Mouse (Mus musculus) spleen, postnatal 10 days (tissue): ENCODE measurements around the gene Mapkapk2.
"Not testable (repeated sequence)": the region's sequence is repeated elsewhere in the genome, so short reads cannot be mapped to it uniquely, and the experiment has no call there.

Source experiments
- DNase-seq, 2 experiments: peaks; one replicate each; pipeline ENCODE4 v3.0.0; 2021 to 2022; ENCODE audit warnings: low spot score in 2 of 2

Gene Mapkapk2

DNA sequence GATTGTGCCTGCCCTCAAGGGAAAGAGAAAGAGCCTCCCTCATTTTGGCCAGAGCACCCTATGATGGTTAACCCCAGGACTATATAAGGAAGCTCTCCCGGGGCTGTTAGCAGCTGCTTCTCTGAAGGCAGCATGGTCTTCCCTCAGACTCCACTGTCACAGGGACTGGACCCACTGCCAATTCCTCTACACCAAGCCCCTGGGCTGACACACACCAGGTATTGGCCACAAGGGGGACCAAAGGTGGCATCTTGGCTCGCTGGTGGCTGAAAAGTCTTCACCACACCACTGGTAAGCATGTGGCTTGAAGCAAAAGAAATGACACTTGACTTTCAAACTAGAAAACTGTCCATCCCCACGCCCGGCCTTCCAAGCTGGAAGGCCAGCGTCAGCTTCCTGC lies 47.0 kb downstream of the Mapkapk2 start:
- no peak for DNase-seq

DNA sequence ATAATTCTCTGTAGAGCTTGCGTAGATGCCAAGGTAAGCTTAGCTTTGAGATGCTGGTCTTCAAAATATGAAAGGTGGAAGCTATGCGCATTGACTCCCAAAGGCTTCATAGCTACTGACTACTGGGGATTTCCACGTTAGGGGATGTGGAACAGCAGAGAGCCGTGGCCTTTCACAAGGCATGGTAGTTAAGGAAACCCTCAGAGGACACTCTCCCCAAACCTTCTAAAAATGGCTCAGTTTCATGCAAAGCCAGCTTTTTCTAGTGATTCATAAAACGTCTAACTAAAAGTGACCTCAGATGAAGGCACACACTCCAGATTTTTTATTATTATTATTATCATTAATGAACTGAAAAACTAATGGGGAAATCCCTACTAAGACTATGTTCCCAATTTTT lies 47.6 kb downstream of the Mapkapk2 start:
- no peak for DNase-seq

DNA sequence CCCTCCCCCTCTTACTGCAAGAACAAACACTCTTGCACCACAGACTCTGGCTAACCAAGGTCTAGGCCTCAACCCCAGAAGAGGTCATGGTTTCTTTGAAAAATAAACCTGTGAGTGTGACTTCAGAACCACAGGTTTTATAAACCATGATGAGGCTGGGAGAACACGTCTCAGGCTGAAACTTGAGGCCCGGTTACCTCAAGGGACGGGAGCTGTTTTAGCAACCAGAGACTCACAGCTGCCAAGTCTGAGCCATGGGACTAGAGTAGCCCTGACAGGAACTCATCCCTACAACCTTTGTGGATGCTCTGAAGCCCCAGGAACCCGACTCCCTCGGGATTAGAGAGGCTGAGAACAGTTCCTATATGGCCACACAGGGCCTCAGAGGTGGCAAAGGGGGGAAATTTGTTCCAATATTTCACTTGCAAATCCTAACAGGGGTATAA lies 48.2 kb downstream of the Mapkapk2 start:
- DNase-seq, result no peak

DNA sequence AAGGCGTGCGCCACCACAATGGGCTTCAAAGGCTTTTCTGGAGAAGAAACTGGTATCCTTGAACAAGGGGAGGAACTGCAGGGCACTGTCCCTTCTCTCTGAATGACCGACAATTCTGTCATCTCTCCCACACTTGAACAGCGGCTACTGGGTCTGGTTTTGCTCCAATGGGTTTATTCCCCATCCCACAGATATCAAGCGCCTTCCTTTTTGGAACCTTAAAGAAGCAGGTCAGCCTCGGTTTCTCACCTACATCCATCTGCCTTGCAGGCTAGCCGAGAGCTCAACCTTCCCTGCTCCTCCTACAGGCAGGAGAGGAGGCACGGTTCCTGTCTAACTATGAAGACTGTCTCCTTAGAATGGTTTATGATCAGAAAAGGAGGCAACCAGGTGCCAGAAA lies 48.7 kb downstream of the Mapkapk2 start:
- DNase-seq, result no peak

DNA sequence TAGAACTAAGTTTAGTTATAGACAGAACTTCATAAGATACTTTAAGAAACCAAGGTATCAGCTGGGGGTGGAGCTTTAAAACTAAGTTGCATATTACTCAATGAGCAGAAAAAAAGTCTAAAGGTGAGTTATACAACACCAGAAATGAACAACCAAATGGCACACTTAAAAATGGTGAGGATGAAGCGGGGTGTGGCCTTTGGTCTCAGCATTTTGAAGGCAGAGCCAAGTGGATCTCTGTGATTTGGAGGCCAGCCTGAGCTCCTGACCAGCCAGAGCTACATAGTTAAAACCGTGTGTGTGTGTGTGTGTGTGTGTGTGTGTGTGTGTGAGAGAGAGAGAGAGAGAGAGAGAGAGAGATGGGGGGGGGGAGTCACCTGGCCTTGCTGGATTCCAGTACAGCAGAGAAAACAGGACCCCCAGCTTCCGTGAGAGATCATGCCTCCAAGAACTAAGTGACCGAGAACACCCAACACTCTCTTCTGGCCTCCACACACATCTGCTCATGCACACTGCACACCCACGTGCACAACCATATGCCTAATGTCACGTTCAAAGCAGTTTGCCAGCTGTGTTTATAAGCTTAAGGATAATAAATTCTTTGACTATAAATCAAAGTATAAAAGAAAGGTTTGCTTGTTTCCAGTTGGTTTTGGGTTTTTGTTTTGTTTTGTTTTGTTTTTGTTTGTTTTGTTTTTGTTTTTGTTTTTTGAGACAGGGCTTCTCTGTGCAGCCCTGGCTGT lies 49.3 kb downstream of the Mapkapk2 start:
- no peak for DNase-seq

DNA sequence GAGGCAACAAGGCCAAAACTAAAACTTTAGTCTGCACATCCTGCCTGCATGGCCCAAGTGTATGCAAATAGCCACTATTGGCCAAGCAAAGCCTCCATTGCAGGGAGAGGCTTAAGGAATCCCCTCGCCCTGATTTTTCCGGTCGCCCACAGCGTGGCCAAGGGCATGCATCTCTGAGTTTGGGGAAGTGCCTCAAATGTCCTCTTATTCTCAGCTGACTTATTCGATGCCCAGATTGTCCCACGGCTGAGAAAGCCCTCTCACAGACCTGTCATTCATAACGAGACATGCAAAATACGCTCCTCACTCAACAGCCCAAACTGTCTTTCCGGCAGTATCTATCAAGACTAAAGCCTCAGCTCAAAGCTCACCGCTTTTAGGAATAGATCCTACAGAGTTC lies 51.0 kb downstream of the Mapkapk2 start:
- DNase-seq, result no peak

DNA sequence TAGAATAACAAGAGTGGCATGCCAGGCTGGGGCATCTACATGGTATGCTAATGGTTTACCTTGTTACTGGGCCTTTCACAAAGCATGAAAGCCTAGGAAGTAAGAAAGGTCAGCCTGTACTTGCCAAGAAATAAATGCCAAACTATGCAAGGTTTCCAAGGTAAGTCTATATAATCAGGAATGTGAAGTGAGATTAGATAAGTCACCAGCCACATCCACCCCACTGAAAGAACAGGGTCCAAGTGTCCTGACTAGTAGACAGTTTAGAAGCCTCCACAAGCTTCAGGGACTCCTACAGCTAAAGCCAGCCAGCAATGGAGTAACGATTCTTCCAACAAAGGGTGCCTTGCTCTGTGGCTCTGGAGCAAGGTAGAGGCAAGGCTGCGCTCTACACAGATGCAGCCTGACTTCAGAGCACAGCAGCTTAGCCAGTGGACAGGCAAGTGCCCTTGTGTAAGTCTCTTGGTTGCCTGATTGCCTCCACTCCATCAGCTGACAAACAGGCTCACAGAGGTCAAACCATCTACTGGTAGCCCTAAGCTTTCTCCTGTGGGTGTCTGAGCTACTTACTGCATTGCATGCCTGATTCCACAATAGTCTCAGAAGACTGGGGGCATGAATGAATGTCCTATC lies 51.8 kb downstream of the Mapkapk2 start:
- DNase-seq, result no peak

DNA sequence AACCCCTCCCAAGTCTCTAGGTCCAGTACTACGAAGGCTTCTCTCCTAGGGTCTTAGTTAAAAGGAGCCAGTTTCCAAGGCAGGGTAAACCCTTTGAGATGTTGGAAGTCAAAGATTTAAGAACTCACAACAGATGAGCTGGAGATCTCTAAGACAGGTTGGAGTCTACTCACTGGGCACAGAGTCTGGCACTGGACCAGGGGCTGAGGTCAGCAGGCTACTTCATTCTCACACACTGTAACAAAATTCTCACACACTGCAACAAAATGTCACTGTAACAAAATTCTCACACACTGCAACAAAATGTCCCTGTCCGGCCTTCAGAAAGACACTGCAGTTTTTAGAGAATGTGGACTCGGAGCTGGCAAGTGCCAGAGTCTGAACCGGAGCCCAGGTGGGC lies 54.0 kb downstream of the Mapkapk2 start:
- DNase-seq, result no peak

DNA sequence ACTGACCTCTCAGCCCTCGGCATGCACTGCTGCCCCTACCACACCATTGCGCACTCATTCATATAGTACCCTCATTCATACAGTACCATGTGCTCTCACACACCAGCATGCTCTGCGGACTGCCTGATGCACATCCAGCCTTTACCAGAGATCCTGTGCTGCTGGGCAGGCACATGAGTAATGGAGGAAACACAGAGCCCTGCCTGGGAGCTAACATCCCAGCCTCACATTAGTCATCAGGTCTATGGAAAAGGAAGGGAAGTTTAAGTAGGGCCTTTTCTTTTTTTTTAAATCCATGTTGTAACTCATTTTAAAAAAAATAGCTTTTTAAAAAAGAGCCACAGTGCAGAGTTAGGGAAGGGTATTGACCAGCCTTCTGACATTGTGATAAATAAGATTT lies 54.9 kb downstream of the Mapkapk2 start:
- DNase-seq, result no peak

DNA sequence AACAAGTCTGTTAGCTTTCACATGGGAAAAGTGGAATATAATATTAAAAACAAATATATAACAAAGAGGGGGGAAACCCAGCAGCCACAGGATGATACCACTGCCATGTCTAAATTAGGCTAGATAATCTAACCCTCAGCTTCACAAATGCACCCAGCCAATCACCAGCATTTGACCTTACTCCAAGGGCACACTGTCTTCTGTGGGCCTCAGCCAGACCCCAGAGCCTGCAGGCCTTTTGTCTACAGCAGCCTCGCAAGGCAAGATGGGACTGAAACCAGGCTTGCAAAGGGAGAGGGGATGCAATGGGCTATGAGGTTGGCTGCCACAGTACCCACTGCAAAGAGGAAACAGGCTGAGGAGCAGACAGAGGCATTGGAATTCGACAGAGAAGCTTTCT lies 55.4 kb downstream of the Mapkapk2 start:
- DNase-seq, result no peak

DNA sequence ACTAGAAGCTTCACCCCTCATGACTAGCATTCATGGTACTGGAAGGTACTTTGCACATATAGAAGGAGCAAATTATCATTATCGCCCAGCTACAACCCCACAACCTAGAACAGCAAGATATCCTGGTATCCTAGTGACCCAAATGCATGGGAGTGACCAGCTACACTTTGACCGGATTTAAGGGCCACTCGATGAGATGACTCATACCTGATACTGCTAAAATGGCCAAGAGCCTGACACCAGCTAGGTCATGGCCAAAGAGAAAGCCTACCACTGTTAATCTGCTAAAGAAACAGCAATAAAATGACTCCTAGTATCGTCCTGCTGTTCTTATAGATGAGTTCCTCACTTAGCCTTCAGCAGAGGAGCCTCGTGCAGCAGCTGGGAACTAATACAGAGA lies 58.1 kb downstream of the Mapkapk2 start:
- DNase-seq, result no peak

DNA sequence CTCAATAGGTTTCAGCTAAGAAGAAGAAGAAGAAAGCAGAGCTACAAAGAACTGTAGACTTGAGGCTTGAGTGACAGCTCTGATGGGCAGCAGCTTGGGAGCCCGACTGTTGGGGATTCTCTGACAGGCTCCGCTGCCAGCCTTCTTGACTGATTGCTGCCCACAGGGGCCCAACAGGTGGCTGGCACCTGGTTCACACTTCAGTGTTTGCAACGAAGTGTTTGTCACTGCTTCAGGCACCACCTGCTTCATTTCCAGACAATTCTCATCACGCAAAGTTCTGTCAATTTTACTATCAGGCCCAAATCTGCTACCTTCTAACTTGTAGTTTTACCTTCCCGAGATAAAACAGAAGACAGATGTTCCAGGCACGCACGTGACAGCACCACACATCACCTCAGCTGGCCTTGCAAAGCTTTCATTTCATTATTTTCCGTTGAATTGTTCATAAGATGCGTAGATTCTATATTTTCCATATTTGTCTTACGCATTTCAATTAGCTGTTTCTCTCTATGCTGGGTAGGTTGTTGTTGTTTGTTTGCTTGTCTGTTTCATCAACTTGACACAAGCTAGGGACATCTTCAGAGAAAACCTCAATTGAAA lies 59.1 kb downstream of the Mapkapk2 start:
- no peak for DNase-seq

DNA sequence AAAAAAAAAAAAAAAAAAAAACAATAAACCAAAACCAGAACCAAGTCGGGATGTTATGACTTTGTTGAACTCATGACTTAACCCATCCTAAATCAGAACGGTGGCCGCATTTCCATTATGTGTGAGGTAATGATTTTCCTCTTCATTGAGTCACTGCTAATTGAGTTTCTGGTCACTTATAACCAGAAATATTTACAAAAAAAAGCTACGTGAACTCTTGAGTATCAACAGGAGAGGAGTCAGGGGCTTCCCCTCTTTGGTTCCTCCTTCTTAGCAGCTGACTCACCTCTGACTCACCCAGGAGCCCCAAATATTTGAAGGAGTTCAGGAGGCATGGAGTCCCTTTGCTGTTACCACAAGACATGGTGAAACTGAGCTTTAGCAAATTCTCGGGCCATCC lies 59.6 kb downstream of the Mapkapk2 start:
- no peak for DNase-seq

DNA sequence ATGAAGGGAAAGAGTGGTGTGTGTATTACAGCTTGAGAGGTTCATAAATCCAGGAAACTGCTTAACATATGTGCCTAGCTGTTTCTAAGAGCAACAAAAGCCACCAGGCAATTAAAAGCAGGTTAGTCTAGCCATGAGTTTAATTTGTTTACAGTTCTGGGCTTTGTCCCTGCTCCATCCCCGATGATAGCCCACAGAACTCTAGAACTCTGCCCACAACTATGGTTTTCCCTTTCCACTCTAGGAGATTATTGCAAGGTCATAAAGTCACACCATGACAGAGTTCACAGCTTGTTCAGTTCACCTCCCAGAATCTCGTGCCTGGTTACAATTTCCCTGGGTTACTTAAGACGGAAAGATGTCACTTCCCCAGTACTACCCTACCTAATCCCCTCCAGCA lies 66.4 kb downstream of the Mapkapk2 start:
- no peak for DNase-seq

DNA sequence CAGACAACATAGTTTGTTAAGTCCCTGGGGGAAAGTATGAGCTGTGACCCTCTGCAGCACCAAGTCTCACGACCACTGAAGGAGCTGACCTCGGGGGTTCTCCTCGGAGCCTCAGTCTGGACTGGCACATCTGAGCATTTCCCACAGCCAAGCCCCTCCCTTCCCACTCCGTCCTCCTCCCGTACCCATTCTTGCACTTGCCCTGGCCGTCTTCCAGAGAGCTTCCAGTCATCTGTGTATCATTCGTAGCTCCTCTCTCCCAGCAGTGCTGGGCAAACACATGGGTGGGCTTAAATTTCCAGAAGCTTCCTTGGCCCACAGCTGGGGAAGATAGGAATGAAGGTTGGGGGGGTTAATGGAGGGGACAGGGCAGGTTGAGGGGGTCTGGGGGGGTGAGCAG lies 67.4 kb downstream of the Mapkapk2 start:
- no peak for DNase-seq

DNA sequence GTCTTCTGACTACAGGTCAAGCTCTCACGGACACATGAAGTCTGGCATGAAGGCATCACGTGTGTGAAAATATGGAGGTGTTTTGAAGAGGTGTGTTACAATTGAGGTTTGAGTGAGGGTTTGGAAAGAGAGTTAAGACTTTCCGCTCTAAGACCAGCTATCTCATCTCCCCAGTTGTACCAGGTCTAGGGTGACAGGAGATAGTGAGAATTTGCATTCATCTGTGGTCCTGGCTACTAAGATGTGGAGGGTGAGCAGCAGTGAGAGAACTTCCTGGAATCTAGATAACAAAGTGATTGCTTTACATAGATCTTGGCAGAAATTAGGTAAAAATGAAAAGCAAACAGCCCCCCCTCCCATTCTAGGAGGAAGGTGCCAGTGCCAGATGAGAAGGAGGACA lies 68.4 kb downstream of the Mapkapk2 start:
- DNase-seq, result no peak

DNA sequence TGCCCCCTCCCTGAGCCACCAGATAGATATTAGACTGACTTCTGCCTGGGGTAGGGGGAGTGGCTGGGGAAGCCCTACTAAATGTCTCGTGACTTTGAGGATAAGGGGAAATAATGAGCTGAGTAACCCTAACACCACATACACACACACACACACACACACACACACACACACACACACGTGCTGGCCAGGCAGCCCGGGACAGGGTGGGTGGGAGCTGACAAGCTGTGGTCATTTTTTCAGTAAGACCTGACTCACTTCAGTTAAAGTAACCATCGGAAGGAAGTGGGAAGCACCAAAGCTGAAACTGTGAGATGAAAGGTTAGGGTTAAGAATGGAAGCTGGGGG lies 71.8 kb downstream of the Mapkapk2 start:
- no peak for DNase-seq

DNA sequence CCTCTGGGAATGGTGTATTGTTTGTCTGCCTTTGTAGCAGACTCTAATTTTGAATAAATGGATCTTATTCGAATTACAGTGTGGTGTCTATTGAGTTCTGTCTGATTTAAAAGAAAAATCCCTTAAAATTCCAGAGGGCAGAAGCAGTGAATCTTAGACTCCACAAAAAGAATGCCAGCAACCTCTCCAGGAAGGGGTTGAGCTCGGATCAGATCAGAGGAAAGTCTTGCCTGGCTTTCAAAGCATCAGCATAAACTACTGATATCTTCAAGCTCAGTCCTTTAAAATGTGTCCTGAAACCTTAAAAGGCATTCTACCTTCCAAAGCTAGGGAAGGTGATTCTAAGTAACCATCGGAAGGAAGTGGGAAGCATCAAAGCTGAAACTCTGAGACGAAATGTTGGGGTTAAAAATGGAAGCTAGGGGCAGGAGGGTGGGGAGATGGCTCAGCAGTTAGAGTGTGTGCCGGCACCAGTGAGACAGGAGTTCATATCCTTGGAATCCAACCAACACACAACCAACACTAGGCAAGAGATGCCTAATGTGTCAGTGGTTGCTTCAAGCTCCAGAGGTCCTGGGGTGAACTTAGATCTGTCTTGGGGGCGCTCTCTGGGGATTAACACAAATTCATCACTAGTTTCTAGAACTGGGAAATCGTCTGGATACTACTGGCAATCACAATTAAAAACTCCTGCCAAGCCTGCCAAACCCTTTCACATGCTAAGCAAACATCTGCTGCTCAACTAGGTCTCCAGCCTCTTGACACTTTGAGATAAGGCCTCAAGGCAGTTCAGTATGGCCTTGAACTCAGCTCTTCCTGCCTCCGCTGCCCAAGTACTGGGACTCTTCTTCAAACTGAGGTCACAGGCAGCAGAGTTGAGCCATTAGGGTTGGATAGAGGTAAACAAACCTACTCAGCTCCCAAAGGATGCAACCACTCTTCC lies 72.5 kb downstream of the Mapkapk2 start:
- no peak for DNase-seq

DNA sequence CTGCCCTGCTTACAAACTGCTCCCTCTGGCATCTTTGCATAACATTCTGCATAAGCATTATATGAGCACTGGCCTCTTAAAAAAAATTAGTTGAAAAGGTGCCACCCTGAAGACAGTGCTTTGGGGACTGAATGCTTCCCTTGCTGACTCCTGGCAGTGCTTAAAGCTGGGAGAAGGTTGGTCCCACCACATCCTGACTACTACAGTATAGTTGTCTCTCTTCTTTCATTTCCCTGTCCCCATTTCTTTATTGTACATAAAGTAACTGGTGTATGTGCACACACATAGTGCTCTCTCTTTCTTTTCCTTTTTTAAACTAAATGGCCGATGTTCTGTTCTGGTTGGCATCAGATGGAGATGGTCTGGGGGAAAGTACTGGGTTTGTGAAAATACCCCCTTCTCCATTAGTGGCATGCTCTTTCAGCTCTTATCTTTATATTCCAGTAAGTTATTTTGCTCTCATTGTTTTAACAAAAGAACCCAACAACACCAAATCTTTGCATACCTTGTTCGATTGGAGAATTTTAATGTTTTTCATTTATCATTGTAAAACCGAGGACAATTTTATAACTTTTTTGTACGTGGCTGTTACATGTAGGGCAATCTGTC lies 74.3 kb downstream of the Mapkapk2 start:
- not testable (repeated sequence) for DNase-seq

DNA sequence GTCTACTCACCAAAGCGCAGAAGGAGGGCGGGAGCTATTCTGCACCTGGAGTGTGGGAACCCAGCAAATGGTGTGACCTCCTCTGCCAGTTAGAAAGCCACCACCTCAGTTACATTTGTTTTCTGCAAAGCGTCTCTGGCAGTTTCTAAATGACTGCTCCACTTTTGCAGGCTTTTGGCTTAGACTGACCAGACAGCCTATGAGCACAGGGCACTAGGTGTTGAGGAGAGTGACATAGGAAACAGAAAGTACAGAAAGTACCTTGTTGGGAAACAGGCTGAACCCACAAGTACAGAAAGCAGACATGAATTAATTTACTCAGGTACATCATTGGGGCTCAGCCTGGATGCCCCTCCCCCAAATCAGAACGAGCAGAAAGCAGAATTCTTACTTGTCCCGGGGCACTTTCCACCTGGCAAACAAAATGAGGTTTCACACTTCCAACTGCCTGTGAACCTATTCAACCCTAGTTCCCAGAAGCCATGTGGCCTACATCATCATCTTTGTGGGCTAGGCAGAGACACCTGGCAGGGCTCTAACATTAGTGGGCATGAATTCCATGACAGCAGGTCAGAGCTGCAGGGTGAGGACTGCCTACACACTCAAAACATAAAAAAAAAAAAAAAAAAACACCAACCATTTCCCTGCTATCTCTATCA lies 74.9 kb downstream of the Mapkapk2 start:
- no peak for DNase-seq

DNA sequence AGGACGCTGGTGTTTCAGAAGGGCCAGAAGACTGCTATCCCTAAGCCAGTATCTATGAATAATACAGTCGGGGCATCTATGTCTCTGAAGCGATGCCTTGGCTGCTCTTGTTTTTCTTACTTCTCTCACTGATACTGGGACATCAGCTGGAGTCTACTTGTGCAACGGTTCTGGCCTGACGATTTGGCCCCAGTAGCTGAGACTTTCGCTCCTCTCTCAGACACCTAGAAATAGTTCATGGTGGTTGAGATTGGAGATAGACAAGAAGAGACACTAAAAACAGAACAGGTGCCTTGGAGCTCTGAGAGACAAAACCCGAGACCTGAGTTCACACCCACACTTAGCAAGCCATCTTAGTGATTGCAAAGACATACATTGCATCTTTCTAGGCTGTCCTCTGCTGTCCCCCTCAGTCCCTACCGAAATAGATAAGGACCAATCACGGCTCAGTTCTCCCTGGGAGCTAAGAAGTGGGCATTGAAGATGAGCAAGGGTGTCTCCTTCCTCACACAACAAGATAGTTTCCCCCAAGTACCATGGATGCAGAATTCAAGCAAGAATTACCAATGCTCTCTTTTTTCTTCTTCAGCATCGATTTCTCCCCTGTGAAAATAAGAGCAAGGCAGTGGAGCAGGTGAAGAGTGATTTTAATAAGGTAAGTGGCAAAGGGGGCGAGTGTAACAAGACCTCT lies 75.6 kb downstream of the Mapkapk2 start:
- DNase-seq, result no peak
